Mouse (Mus musculus): ENCODE results near the gene Ifit1.

DNA sequence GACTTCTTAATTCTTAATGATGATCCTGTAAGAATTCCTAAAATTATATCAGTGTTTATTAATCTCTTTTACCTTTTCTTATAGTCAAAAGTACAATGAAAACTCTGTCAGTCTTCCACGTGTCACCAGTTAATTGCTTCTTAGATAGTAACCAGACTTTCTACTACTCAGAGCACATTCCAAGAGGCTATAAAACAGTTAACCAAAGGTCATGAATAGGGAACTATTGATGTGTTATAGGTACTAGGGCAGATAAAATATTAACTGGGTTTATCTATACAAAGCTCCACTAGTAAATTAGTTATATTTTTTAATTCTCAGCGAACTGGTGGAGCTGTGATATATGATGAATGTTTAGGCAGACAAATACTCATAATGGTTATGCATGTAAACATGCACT is 13.2 kb upstream of the Ifit1 start:
- no peak for TF ChIP-seq CTCF (IDR thresholded peaks at IDR 0.05; ENCODE audit: insufficient read depth, low read depth, low read length)
- no peak for TF ChIP-seq POLR2A (IDR thresholded peaks at IDR 0.05; ENCODE audit: insufficient read depth, low read depth, low read length)

All from olfactory bulb, adult 2 months (tissue).